Mouse (Mus musculus): ENCODE results near the gene Wdr62.
A peak's percentile ranks its signal among the peaks of the same experiment; 100 is the strongest.

Gene Wdr62

GRCm38 (mm10) chr7:30279951-30280669 is at the start of gene Wdr62, which contains the start of gene Thap8:
Gene Wdr62 (minus strand): TSS chr7:30280419.
Gene Thap8 (plus strand): TSS chr7:30280094.
- peak; percentile 90 to 92 for DNase-seq (ENCODE audit: low spot score in 2 of 2)

- no peak for DNase-seq (ENCODE audit: low spot score in 2 of 2)
These were observed 48.2 kb upstream of the Wdr62 start for GRCm38 (mm10) chr7:30328379-30328778.

- DNase-seq (ENCODE audit: low spot score in 2 of 2): peak in 1 of 2 experiments; percentile 26
These were observed 46.9 kb upstream of the Wdr62 start for GRCm38 (mm10) chr7:30327140-30327539.

- no peak for DNase-seq (ENCODE audit: low spot score in 2 of 2)
These were observed 46.2 kb upstream of the Wdr62 start for GRCm38 (mm10) chr7:30326427-30326826.

GRCm38 (mm10) chr7:30325364-30325763 is 45.1 kb upstream of the Wdr62 start:
- peak; percentile 75 to 83 for DNase-seq (ENCODE audit: low spot score in 2 of 2)

- DNase-seq (ENCODE audit: low spot score in 2 of 2): no peak
These were observed 44.2 kb upstream of the Wdr62 start for GRCm38 (mm10) chr7:30324300-30324944.

- DNase-seq (ENCODE audit: low spot score in 2 of 2): no peak
These were observed 43.6 kb upstream of the Wdr62 start, which contains the start of gene Sdhaf1 for GRCm38 (mm10) chr7:30323795-30324194. Gene Sdhaf1 (minus strand): TSS chr7:30323895.

GRCm38 (mm10) chr7:30322865-30323264 is 42.6 kb upstream of the Wdr62 start:
- peak; percentile 52 for DNase-seq (ENCODE audit: low spot score in 2 of 2)

- DNase-seq (ENCODE audit: low spot score in 2 of 2): peak; percentile 95
These were observed 42.1 kb upstream of the Wdr62 start for GRCm38 (mm10) chr7:30322285-30322667.

- DNase-seq (ENCODE audit: low spot score in 2 of 2): peak; percentile 71 to 76
These were observed 41.5 kb upstream of the Wdr62 start, which contains the start of gene E130208F15Rik for GRCm38 (mm10) chr7:30321539-30322284. Gene E130208F15Rik (plus strand): TSS chr7:30321740.

GRCm38 (mm10) chr7:30320946-30321345 is 40.7 kb upstream of the Wdr62 start:
- DNase-seq (ENCODE audit: low spot score in 2 of 2): no peak

- no peak for DNase-seq (ENCODE audit: low spot score in 2 of 2)
These were observed 37.9 kb upstream of the Wdr62 start for GRCm38 (mm10) chr7:30318142-30318541.

GRCm38 (mm10) chr7:30315559-30316529 is 35.6 kb upstream of the Wdr62 start:
- DNase-seq (ENCODE audit: low spot score in 2 of 2): no peak

- no peak for DNase-seq (ENCODE audit: low spot score in 2 of 2)
These were observed 34.5 kb upstream of the Wdr62 start, which contains the start of gene Syne4 for GRCm38 (mm10) chr7:30314721-30315155. Gene Syne4 (plus strand): TSS chr7:30314807.

- DNase-seq (ENCODE audit: low spot score in 2 of 2): no peak
These were observed 33.6 kb upstream of the Wdr62 start for GRCm38 (mm10) chr7:30313666-30314320.

- DNase-seq (ENCODE audit: low spot score in 2 of 2): no peak
These were observed 29.9 kb upstream of the Wdr62 start for GRCm38 (mm10) chr7:30310136-30310535.

GRCm38 (mm10) chr7:30309395-30310129 is 29.3 kb upstream of the Wdr62 start:
- no peak for DNase-seq (ENCODE audit: low spot score in 2 of 2)

GRCm38 (mm10) chr7:30308076-30309005 is 28.1 kb upstream of the Wdr62 start, which contains the start of gene Alkbh6:
Gene Alkbh6 (plus strand): TSS chr7:30308717.
- peak; percentile 92 to 93 for DNase-seq (ENCODE audit: low spot score in 2 of 2)
